ENCODE assay signal across 20 mouse cellular contexts in the genomic region with DNA sequence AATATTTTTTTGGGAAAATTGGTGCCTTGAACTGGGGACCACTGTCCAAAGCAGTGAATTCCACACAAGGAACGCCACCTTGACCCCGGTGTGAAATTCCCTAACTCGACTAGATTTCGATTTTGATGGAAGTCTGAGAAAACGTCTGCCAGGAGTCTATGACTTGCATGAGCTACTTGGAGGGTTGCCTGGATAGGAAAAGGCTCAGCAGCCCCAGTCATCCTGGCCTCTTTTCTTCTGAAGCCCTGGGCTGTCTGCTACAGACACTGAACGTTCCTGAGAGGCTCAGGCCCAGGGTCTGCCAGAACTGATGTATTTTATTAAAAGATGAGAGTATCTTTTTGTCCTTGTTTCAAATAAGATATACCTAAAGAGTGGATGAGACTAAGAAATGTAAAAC. TPM values are rescaled to one million over a fixed set of nuclear protein-coding genes. Genes with fewer than 3 reads are reported as not detected.
DNase-seq lines count a peak whose midpoint lies in the region; ATAC-seq lines count a peak whose summit lies in the region.
"Had no signal": no experiment of that assay in that cellular context is flagged by ENCODE, and none has a peak within 500 bp of the region (broad histone marks: within the 10 kb centered on the region; RNA-seq: fewer than 3 reads in every experiment).

No protein-coding gene starts in this region.

- H3K9ac ChIP-seq in heart, embryonic 11.5 days (ENCODE audit: low read depth, low read length), result no peak overlapping the region
- H3K9ac ChIP-seq in midbrain, embryonic 16.5 days (ENCODE audit: low read depth, low read length), result no peak overlapping the region
- H3K9ac ChIP-seq: embryonic facial prominence, embryonic 13.5 days; forebrain, embryonic 13.5 days; forebrain, postnatal 0 days; hindbrain, embryonic 15.5 days; kidney, embryonic 15.5 days had no signal

- no peak overlapping the region for H3K27ac ChIP-seq in heart, embryonic 11.5 days (ENCODE audit: low read depth, low read length)
- H3K27ac ChIP-seq in midbrain, embryonic 16.5 days (ENCODE audit: low read length), result no peak overlapping the region
- H3K27ac ChIP-seq: embryonic facial prominence, embryonic 13.5 days; forebrain, embryonic 13.5 days; hindbrain, embryonic 15.5 days; kidney, embryonic 15.5 days had no signal

- no peak overlapping the region for H3K4me3 ChIP-seq in heart, embryonic 11.5 days (ENCODE audit: low read depth, low read length)
- no peak overlapping the region for H3K4me3 ChIP-seq in midbrain, embryonic 16.5 days (ENCODE audit: low read depth, low read length)
- H3K4me3 ChIP-seq: embryonic facial prominence, embryonic 13.5 days; forebrain, embryonic 13.5 days; hindbrain, embryonic 15.5 days; kidney, embryonic 15.5 days had no signal

- no peaks in the 10 kb centered on the region for H3K27me3 ChIP-seq in heart, embryonic 11.5 days (ENCODE audit: control insufficient read depth, insufficient read depth, low read length)
- H3K27me3 ChIP-seq in midbrain, embryonic 16.5 days (ENCODE audit: control insufficient read depth, insufficient read depth, low read depth, low read length), result no peaks in the 10 kb centered on the region
- H3K27me3 ChIP-seq: embryonic facial prominence, embryonic 13.5 days; forebrain, embryonic 13.5 days; hindbrain, embryonic 15.5 days; kidney, embryonic 15.5 days; Patski had no signal

- WGBS in heart, embryonic 11.5 days (ENCODE audit: insufficient replicate concordance), result 70% methylated on average over 6 of the region's 6 CpGs
- WGBS in midbrain, embryonic 16.5 days, result 88% methylated on average over 6 of the region's 6 CpGs

- no peak overlapping the region for H3K4me2 ChIP-seq in heart, embryonic 11.5 days
- H3K4me2 ChIP-seq in midbrain, embryonic 16.5 days (ENCODE audit: low read length), result no peak overlapping the region
- H3K4me2 ChIP-seq: embryonic facial prominence, embryonic 13.5 days; forebrain, embryonic 13.5 days; hindbrain, embryonic 15.5 days; kidney, embryonic 15.5 days had no signal

- no peaks in the 10 kb centered on the region for H3K36me3 ChIP-seq in heart, embryonic 11.5 days (ENCODE audit: control insufficient read depth, insufficient read depth, low read length)
- H3K36me3 ChIP-seq in midbrain, embryonic 16.5 days (ENCODE audit: control insufficient read depth, insufficient read depth, low read length), result no peaks in the 10 kb centered on the region
- H3K36me3 ChIP-seq: embryonic facial prominence, embryonic 13.5 days; hindbrain, embryonic 15.5 days; kidney, embryonic 15.5 days had no signal

- ATAC-seq in heart, embryonic 11.5 days (replicated peaks; ENCODE audit: insufficient number of reproducible peaks, low FRiP score, low TSS enrichment), result no peak
- ATAC-seq in midbrain, embryonic 16.5 days, result no peak
- ATAC-seq: activated CD4-positive, CD25-positive, alpha-beta regulatory T cell, adult 4 months; forebrain, embryonic 13.5 days; forebrain, postnatal 0 days; intestine, embryonic 16.5 days; Patski had no signal

- peak; percentile 9 for DNase-seq in cerebellum, adult 9-10 months
- no peak for DNase-seq in cerebellum, adult 8-10 months
- peak; percentile 67 for DNase-seq in heart, adult 11 months
- DNase-seq in heart, adult 9 months (ENCODE audit: low spot score in 2 of 2), result no peak
- DNase-seq in heart, postnatal 10 days, result peak; percentile 7 to 11
- peak; percentile 27 for DNase-seq in fibroblast of lung, adult 2 months (ENCODE audit: low read depth)
- DNase-seq: adrenal gland, postnatal 14 days; forebrain, postnatal 0 days; gastrocnemius, postnatal 14 days; kidney, adult 2 months had no signal

- intact Hi-C loops in heart, postnatal 10 days (cut with DNase I), result no loop called here

- H3K4me1 ChIP-seq in heart, embryonic 11.5 days (ENCODE audit: control insufficient read depth, insufficient read depth, low read length), result no peaks in the 10 kb centered on the region
- H3K4me1 ChIP-seq in midbrain, embryonic 16.5 days (ENCODE audit: control insufficient read depth, insufficient read depth, low read length), result no peaks in the 10 kb centered on the region
- H3K4me1 ChIP-seq: embryonic facial prominence, embryonic 13.5 days; forebrain, embryonic 13.5 days; hindbrain, embryonic 15.5 days had no signal

- no peaks in the 10 kb centered on the region for H3K9me3 ChIP-seq in heart, embryonic 11.5 days (replicated peaks; ENCODE audit: control insufficient read depth, low read length)
- H3K9me3 ChIP-seq in midbrain, embryonic 16.5 days (replicated peaks; ENCODE audit: control insufficient read depth, low read length, poor library complexity, severe bottlenecking), result no peaks in the 10 kb centered on the region
- H3K9me3 ChIP-seq: embryonic facial prominence, embryonic 13.5 days; forebrain, embryonic 13.5 days; hindbrain, embryonic 15.5 days; kidney, embryonic 15.5 days had no signal

RNA-seq across cellular contexts. Expression of gene Vtcn1, which starts 25.2 kb away (rescaled TPM):
- total RNA-seq in heart, postnatal 10 days (2021), result under 1 TPM; 0.24 to 0.79 TPM
- not detected in 2 replicates for polyA plus RNA-seq in heart, embryonic 11.5 days (2014; fragmentation: Nextera tagmentation; extraction: Ambion mirVana)
- not detected in 2 replicates for polyA plus RNA-seq in midbrain, embryonic 16.5 days (2015; fragmentation: Nextera tagmentation; extraction: Ambion mirVana)
- total RNA-seq: forebrain, postnatal 0 days; MEL had no signal
- polyA plus RNA-seq: activated CD4-positive, CD25-positive, alpha-beta regulatory T cell, adult 4 months; forebrain, embryonic 13.5 days; forebrain, postnatal 0 days; hindbrain, embryonic 15.5 days had no signal

Comparison
In these comparisons a context has a peak if more than half of its experiments do, and no peak if none do; other contexts are left out.
1. DNase-seq: peak in cerebellum, adult 9-10 months (single experiment), heart, adult 11 months (single experiment), heart, postnatal 10 days (2 of 2) and fibroblast of lung, adult 2 months (single experiment); none in cerebellum, adult 8-10 months (single experiment) and heart, adult 9 months (0 of 2).